In genomic region chr6:95629071-95629470, GRCm38 (mm10) we compare ENCODE assay signal across 31 mouse cellular contexts.
"Had no signal": no experiment of that assay in that cellular context is flagged by ENCODE, and none has a peak within 500 bp of the region (broad histone marks: within the 10 kb centered on the region; RNA-seq: fewer than 3 reads in every experiment).

No protein-coding gene starts in this region.

- DNase-seq: left cerebral cortex, postnatal 4 days; liver, embryonic 13.5 days; lung, adult 18-20 months; lung, adult 2 months; lung, embryonic 14.5 days; lung, postnatal 10 days; lung, postnatal 14 days; lung, postnatal 36 days; lung, postnatal 4 days; midbrain, embryonic 14.5 days had no signal

- H3K27ac ChIP-seq: left cerebral cortex, adult 2 months; limb, embryonic 10.5 days; limb, embryonic 12.5 days; limb, embryonic 13.5 days; limb, embryonic 15.5 days; liver, embryonic 12.5 days; liver, embryonic 13.5 days; liver, embryonic 14.5 days; liver, embryonic 15.5 days; lung, embryonic 15.5 days; macrophage; midbrain, embryonic 10.5 days; midbrain, embryonic 12.5 days; midbrain, embryonic 13.5 days; midbrain, embryonic 15.5 days; neural tube, embryonic 12.5 days had no signal

- H3K4me1 ChIP-seq: limb, embryonic 12.5 days; limb, embryonic 13.5 days; limb, embryonic 15.5 days; liver, embryonic 13.5 days; liver, embryonic 15.5 days; lung, embryonic 15.5 days; megakaryocyte, embryonic 14.5 days; midbrain, embryonic 12.5 days; midbrain, embryonic 13.5 days; midbrain, embryonic 15.5 days; neural tube, embryonic 12.5 days had no signal

- H3K4me3 ChIP-seq: left cerebral cortex, adult 2 months; limb, embryonic 10.5 days; limb, embryonic 12.5 days; limb, embryonic 13.5 days; limb, embryonic 15.5 days; liver, embryonic 12.5 days; liver, embryonic 13.5 days; liver, embryonic 15.5 days; lung, embryonic 15.5 days; megakaryocyte, embryonic 14.5 days; midbrain, embryonic 10.5 days; midbrain, embryonic 12.5 days; midbrain, embryonic 13.5 days; midbrain, embryonic 15.5 days; myocyte; neural tube, embryonic 12.5 days had no signal

- ATAC-seq: liver, embryonic 12.5 days; lung, postnatal 0 days; midbrain, embryonic 13.5 days; midbrain, embryonic 15.5 days; midbrain, embryonic 16.5 days had no signal

- H3K4me2 ChIP-seq: limb, embryonic 12.5 days; limb, embryonic 13.5 days; limb, embryonic 15.5 days; liver, embryonic 11.5 days; liver, embryonic 12.5 days; liver, embryonic 13.5 days; liver, embryonic 15.5 days; lung, embryonic 14.5 days; lung, embryonic 15.5 days; midbrain, embryonic 11.5 days; midbrain, embryonic 12.5 days; midbrain, embryonic 13.5 days; midbrain, embryonic 15.5 days; neural tube, embryonic 12.5 days had no signal

- H3K27me3 ChIP-seq: limb, embryonic 12.5 days; limb, embryonic 13.5 days; limb, embryonic 15.5 days; liver, embryonic 12.5 days; liver, embryonic 13.5 days; liver, embryonic 15.5 days; lung, embryonic 15.5 days; megakaryocyte, embryonic 14.5 days; midbrain, embryonic 12.5 days; midbrain, embryonic 13.5 days; midbrain, embryonic 15.5 days; neural tube, embryonic 12.5 days had no signal

- H3K9me3 ChIP-seq: limb, embryonic 10.5 days; limb, embryonic 12.5 days; limb, embryonic 13.5 days; limb, embryonic 15.5 days; liver, embryonic 12.5 days; liver, embryonic 13.5 days; liver, embryonic 15.5 days; lung, embryonic 15.5 days; megakaryocyte, embryonic 14.5 days; midbrain, embryonic 10.5 days; midbrain, embryonic 12.5 days; midbrain, embryonic 13.5 days; midbrain, embryonic 15.5 days; neural tube, embryonic 12.5 days had no signal

- H3K9ac ChIP-seq: limb, embryonic 12.5 days; limb, embryonic 13.5 days; limb, embryonic 15.5 days; liver, embryonic 12.5 days; liver, embryonic 13.5 days; liver, embryonic 14.5 days; liver, embryonic 15.5 days; lung, embryonic 14.5 days; lung, embryonic 15.5 days; midbrain, embryonic 12.5 days; midbrain, embryonic 13.5 days; midbrain, embryonic 15.5 days; neural tube, embryonic 12.5 days had no signal

- H3K36me3 ChIP-seq: limb, embryonic 10.5 days; limb, embryonic 12.5 days; limb, embryonic 13.5 days; limb, embryonic 15.5 days; liver, embryonic 12.5 days; liver, embryonic 13.5 days; liver, embryonic 15.5 days; lung, embryonic 15.5 days; midbrain, embryonic 10.5 days; midbrain, embryonic 12.5 days; midbrain, embryonic 13.5 days; midbrain, embryonic 15.5 days; neural tube, embryonic 12.5 days had no signal
